Mouse (Mus musculus) stomach, postnatal 0 days (tissue): ENCODE results near the gene Ppfia2. TPM values are rescaled to one million over a fixed set of nuclear protein-coding genes. Genes with fewer than 3 reads are reported as not detected.
A peak's percentile ranks its signal among the peaks of the same experiment; 100 is the strongest.

Experiments
- ATAC-seq: fragments of 200-750 bp; cut with Nextera tagmentation; 2 replicates; pipeline ENCODE4 v1.8.0; 2017; ENCODE audit not compliant: low FRiP score, low TSS enrichment
- DNase-seq: peaks from one replicate; pipeline ENCODE4 v3.0.0-alpha.2; 2016; ENCODE audit warnings: low spot score
- H3K27ac ChIP-seq: fragments of 300-500 bp; sonication (generic); replicated peaks from 2 replicates; pipeline ENCODE4 v1.5.1; 2014; ENCODE audit warnings: mild to moderate bottlenecking, control low read depth
- H3K27me3 ChIP-seq: fragments of 300-500 bp; sonication (generic); 2 replicates; pipeline ENCODE4 v1.6.1; 2014; ENCODE audit warnings: low read length; ENCODE audit not compliant: control insufficient read depth, insufficient read depth
- H3K36me3 ChIP-seq: fragments of 300-500 bp; sonication (generic); 2 replicates; pipeline ENCODE4 v1.6.1; 2014; ENCODE audit warnings: low read length, mixed read lengths; ENCODE audit not compliant: control insufficient read depth, insufficient read depth
- H3K4me1 ChIP-seq: fragments of 300-500 bp; sonication (generic); replicated peaks from 2 replicates; pipeline ENCODE4 v1.6.1; 2014; ENCODE audit warnings: antibody characterized with exemption; ENCODE audit not compliant: control insufficient read depth, insufficient read depth
- H3K4me2 ChIP-seq: fragments of 300-500 bp; sonication (generic); replicated peaks from 2 replicates; pipeline ENCODE4 v1.6.1; 2014; ENCODE audit warnings: low read depth, mild to moderate bottlenecking, control low read depth, moderate library complexity
- H3K4me3 ChIP-seq: fragments of 300-500 bp; sonication (generic); 2 replicates; pipeline ENCODE4 v1.5.1; 2014; ENCODE audit warnings: low read depth, low read length, control low read depth
- H3K9ac ChIP-seq: fragments of 300-500 bp; sonication (generic); 2 replicates; pipeline ENCODE4 v1.6.1; 2014; ENCODE audit warnings: mild to moderate bottlenecking, low read length, control low read depth, mixed read lengths
- H3K9me3 ChIP-seq: fragments of 300-500 bp; sonication (generic); 2 replicates; pipeline ENCODE4 v1.6.1; 2016; ENCODE audit warnings: low read length; ENCODE audit not compliant: control insufficient read depth
- CTCF ChIP-seq: IDR thresholded peaks from 2 replicates; pipeline ENCODE4 v1.5.1; 2016; ENCODE audit warnings: antibody characterized with exemption, low read depth, mild to moderate bottlenecking, moderate library complexity
- EP300 ChIP-seq: optimal IDR thresholded peaks from 2 replicates; pipeline ENCODE3; 2016; ENCODE audit warnings: antibody characterized with exemption
- WGBS: fragments of 180-500 bp; shearing (Covaris S2); extraction: QIAGEN DNeasy Blood & Tissue Kit; methylation state at CpG from one replicate; pipeline ENCODE4 v1.1.7; 2014; 5-methylcytosine and 5-hydroxymethylcytosine counted together
- polyA plus RNA-seq: library from polyadenylated mRNA; unstranded; fragments of >200 nt; fragmentation: Nextera tagmentation; extraction: Ambion mirVana; gene quantifications from 2 replicates; pipeline ENCODE4 v1.2.1, GENCODE M21; 2015

The Ppfia2 gene
- polyA plus RNA-seq, 1 experiment from 2014 or later = 0.36 TPM

DNA sequence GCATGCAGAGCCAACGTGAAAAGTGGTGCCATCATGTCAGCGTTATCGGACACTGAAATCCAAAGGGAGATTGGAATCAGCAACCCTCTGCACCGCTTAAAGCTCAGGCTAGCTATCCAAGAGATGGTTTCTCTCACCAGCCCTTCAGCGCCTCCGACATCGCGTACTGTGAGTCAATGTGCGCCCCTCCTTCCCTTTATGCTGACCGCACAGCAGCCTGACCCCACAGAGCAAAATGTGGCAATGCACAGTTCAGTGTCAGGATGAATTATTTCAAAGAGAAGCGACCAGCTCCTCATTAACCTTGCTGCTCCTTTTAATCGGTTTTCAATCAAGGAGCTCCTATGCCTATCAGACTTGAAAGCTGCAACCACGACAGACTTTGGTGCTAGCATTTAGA is 426.2 kb downstream of the Ppfia2 start:
- Histone ChIP-seq H3K36me3 (no peaks in the 10 kb centered on the region), H3K9ac (no peak overlapping the region), H3K4me1 (no peaks in the 10 kb centered on the region), H3K27me3 (no peaks in the 10 kb centered on the region), H3K27ac (no peak overlapping the region), H3K9me3 (no peaks in the 10 kb centered on the region), H3K4me3 (no peak overlapping the region), H3K4me2 (no peak overlapping the region)
- DNase-seq (no peak), ATAC-seq (no peak)
- 65% methylated on average over 13 of the region's 13 CpGs for WGBS
- TF ChIP-seq CTCF (no peak), EP300 (no peak)

- Histone ChIP-seq H3K4me3 (no peak overlapping the region), H3K4me1 (no peaks in the 10 kb centered on the region), H3K9ac (no peak overlapping the region), H3K27ac (no peak overlapping the region), H3K4me2 (no peak overlapping the region), H3K9me3 (no peaks in the 10 kb centered on the region), H3K36me3 (no peaks in the 10 kb centered on the region), H3K27me3 (no peaks in the 10 kb centered on the region)
- TF ChIP-seq EP300 (no peak), CTCF (no peak)
- DNase-seq (no peak), ATAC-seq (no peak)
- WGBS = 62% methylated on average over 3 of the region's 3 CpGs
These were observed 440.0 kb downstream of the Ppfia2 start for GRCm38 (mm10) chr10:106910108-106910507.

DNA sequence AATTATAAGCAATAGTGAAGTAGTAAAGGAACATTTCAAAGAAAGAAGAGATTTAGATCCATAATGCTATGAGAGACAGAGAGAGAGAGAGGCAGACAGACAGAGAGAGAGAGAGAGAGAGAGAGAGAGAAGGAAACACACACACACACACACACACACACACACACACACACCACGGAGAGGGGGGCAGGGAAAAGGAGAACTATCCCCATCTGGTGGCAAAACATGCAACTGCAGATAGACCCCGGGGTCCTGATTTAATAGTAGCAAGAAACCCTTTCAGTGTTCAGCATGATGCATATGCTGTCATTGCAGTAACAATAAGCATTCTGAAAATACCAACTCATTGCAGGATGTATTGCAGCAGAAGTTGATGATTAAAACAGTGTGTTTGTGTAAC is 442.9 kb downstream of the Ppfia2 start:
- Histone ChIP-seq H3K9ac (no peak overlapping the region), H3K9me3 (no peaks in the 10 kb centered on the region), H3K36me3 (no peaks in the 10 kb centered on the region), H3K27me3 (no peaks in the 10 kb centered on the region), H3K4me3 (no peak overlapping the region), H3K4me1 (no peaks in the 10 kb centered on the region), H3K27ac (no peak overlapping the region), H3K4me2 (no peak overlapping the region)
- TF ChIP-seq CTCF = peak; percentile 62
- no peak for TF ChIP-seq EP300
- no peak for DNase-seq
- WGBS = 22% methylated on average over 2 of the region's 2 CpGs
- no peak for ATAC-seq

DNA sequence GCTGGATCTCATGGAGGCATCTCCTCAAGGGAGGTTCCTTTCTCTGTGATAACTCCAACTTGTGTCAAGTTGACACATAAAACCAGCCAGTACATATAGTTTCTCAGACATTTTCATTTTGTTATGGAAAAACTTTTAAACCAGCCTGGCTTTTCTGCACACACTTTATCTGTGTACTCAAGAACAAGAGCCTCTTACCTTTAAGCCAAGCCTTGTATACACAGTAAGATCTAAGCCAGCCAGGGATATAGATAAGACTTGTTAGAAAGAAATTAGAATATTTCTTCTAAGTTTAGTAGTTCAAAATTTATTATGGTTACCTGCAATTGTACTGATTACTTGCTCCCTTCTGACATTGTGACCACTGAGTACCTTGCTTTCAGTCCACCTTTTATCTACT is 444.1 kb downstream of the Ppfia2 start:
- no peak overlapping the region for H3K4me3 ChIP-seq

GRCm38 (mm10) chr10:106914822-106915221 is 444.7 kb downstream of the Ppfia2 start:
- H3K27ac ChIP-seq = no peak overlapping the region
- no peak overlapping the region for H3K9ac ChIP-seq
- ATAC-seq = no peak
- H3K36me3 ChIP-seq = no peaks in the 10 kb centered on the region
- no peaks in the 10 kb centered on the region for H3K27me3 ChIP-seq
- DNase-seq = no peak
- no peak for TF ChIP-seq EP300
- no peak overlapping the region for H3K4me2 ChIP-seq
- no peaks in the 10 kb centered on the region for H3K4me1 ChIP-seq
- H3K4me3 ChIP-seq = no peak overlapping the region
- no peaks in the 10 kb centered on the region for H3K9me3 ChIP-seq

More for the DNA sequence above, 444.1 kb downstream of the Ppfia2 start:
- H3K4me2 ChIP-seq = no peak overlapping the region
- DNase-seq (no peak), ATAC-seq (no peak)
- no peaks in the 10 kb centered on the region for H3K9me3 ChIP-seq
- no peak overlapping the region for H3K27ac ChIP-seq
- no peaks in the 10 kb centered on the region for H3K36me3 ChIP-seq
- H3K9ac ChIP-seq = no peak overlapping the region
- H3K27me3 ChIP-seq = no peaks in the 10 kb centered on the region
- no peak for TF ChIP-seq CTCF
- TF ChIP-seq EP300 = no peak
- no peaks in the 10 kb centered on the region for H3K4me1 ChIP-seq

DNA sequence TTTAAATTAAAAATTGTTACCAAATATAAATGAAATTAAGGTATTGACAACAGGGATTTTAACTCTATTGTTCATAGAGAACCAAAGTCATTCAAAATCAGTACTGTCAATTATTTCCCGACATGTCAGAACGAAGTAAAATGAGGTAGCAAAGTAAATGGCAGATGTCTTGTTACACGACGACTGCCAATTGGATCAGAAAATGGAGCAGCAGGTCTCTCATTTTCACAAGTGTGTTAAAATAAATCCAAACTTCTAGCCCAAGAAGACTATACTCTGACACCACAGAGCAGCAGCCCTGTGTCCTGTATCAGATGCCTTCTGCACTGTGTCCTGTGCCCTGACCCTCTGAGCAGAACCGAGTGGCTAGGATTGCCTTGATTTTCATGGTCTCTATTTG is 454.2 kb downstream of the Ppfia2 start:
- no peak for DNase-seq
- Histone ChIP-seq H3K27me3 (no peaks in the 10 kb centered on the region), H3K9me3 (no peaks in the 10 kb centered on the region), H3K27ac (no peak overlapping the region), H3K4me3 (no peak overlapping the region), H3K4me2 (no peak overlapping the region), H3K36me3 (no peaks in the 10 kb centered on the region), H3K4me1 (no peaks in the 10 kb centered on the region), H3K9ac (no peak overlapping the region)
- TF ChIP-seq CTCF = no peak
- TF ChIP-seq EP300 = no peak
- WGBS = 89% methylated on average over 5 of the region's 5 CpGs
- no peak for ATAC-seq
